Mouse (Mus musculus) heart, postnatal 0 days (tissue): ENCODE measurements at regions not wholly inside any gene's neighbourhood (a gene's known extent, or its start where the extent isn't known, plus 50 kb on each side); places are given as distances from the start of the nearest gene placed in this dataset.

Experiments
- CTCF ChIP-seq: IDR thresholded peaks from 2 replicates; pipeline ENCODE4 v1.5.1; 2016; ENCODE audit warnings: antibody characterized with exemption, control low read depth, low read depth
- EP300 ChIP-seq: IDR thresholded peaks from 2 replicates; pipeline ENCODE4 v1.6.1; 2016; ENCODE audit warnings: antibody characterized with exemption, low read depth

DNA sequence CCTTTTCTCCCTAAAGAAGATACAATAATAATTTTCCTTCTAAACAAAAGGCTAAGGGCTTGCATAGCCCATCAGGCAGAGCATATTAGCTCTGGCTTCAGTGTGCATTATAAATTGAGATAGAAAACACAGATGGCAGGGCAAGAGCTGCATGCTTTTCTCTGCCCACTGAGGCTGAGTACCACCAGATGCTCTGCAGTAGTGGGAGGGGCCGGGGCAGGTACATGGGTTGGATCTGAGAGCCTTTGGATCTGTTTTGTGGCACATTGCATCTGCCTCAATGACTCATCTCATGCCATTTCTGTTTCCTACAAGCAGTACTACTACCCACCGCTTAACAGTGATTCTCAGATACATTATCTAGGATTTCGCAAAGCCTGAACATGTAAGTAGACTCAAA, 412.7 kb downstream of the Pik3r1 start:
- TF ChIP-seq EP300 (no peak), CTCF (no peak)
